In genomic region chr8:87984778-87985177, GRCm38 (mm10) we compare ENCODE assay signal across 23 mouse cellular contexts. TPM values are rescaled to one million over a fixed set of nuclear protein-coding genes. Genes with fewer than 3 reads are reported as not detected.
DNase-seq lines count a peak whose midpoint lies in the region; ATAC-seq and TF ChIP-seq lines count a peak whose summit lies in the region.
"Had no signal": no experiment of that assay in that cellular context is flagged by ENCODE, and none has a peak within 500 bp of the region (broad histone marks: within the 10 kb centered on the region; RNA-seq: fewer than 3 reads in every experiment).

No protein-coding gene starts in this region.

- no peak for DNase-seq in heart, adult 8-10 months (ENCODE audit: low spot score)
- DNase-seq in lung, adult 2 months = no peak
- DNase-seq in ES-E14 (ENCODE audit: low read depth, low spot score) = no peak
- no peak for DNase-seq in retina, embryonic 14.5 days (ENCODE audit: low spot score)
- DNase-seq: adrenal gland, adult 2 months; adrenal gland, postnatal 36 days; cerebellum, adult 2 months; cerebellum, postnatal 10 days; gastrocnemius, postnatal 14 days; heart, postnatal 14 days; kidney, adult 8-10 months had no signal

- H3K36me3 ChIP-seq in heart, embryonic 12.5 days = no peaks in the 10 kb centered on the region
- no peaks in the 10 kb centered on the region for H3K36me3 ChIP-seq in lung, embryonic 16.5 days (ENCODE audit: control insufficient read depth, insufficient read depth, low read length)
- no peaks in the 10 kb centered on the region for H3K36me3 ChIP-seq in ES-E14 (ENCODE audit: control insufficient read depth, insufficient read depth, low read length, poor library complexity, severe bottlenecking)
- no peaks in the 10 kb centered on the region for H3K36me3 ChIP-seq in stomach, embryonic 16.5 days (ENCODE audit: control insufficient read depth, insufficient read depth, low read length)
- H3K36me3 ChIP-seq: embryonic facial prominence, embryonic 13.5 days; forebrain, embryonic 12.5 days; hindbrain, embryonic 13.5 days had no signal

- peaks cover 12% of the 10 kb centered on the region for H3K4me1 ChIP-seq in heart, embryonic 12.5 days (replicated peaks)
- H3K4me1 ChIP-seq in lung, embryonic 16.5 days (replicated peaks; ENCODE audit: control insufficient read depth, insufficient read depth, low read length) = no peaks in the 10 kb centered on the region; the same call in 1 of the 2 replicates
- no peaks in the 10 kb centered on the region for H3K4me1 ChIP-seq in lung, adult 2 months (ENCODE audit: control insufficient read depth, insufficient read depth, low read length)
- peaks cover 10 to 20% of the 10 kb centered on the region in 2 experiments for H3K4me1 ChIP-seq in ES-E14 (ENCODE audit: control insufficient read depth in 2 of 2, insufficient read depth in 2 of 2, low read length in 2 of 2, poor library complexity in 1 of 2)
- H3K4me1 ChIP-seq in stomach, embryonic 16.5 days (ENCODE audit: control insufficient read depth, insufficient read depth, low read length) = 0 out of 2 replicates have a peak, but pooled peaks cover 3% of the 10 kb centered on the region

- peak overlapping the region; percentile 45; the same call in 1 of the 2 replicates for H3K4me2 ChIP-seq in heart, embryonic 12.5 days
- no peak overlapping the region for H3K4me2 ChIP-seq in lung, embryonic 16.5 days (ENCODE audit: low read depth, low read length)
- H3K4me2 ChIP-seq in stomach, embryonic 16.5 days (ENCODE audit: low read depth, low read length) = no peak overlapping the region
- H3K4me2 ChIP-seq: embryonic facial prominence, embryonic 13.5 days; forebrain, embryonic 12.5 days; hindbrain, embryonic 13.5 days had no signal

- 0 out of 2 replicates have a peak, but pooled peaks have one; percentile 18 for ATAC-seq in heart, embryonic 12.5 days (ENCODE audit: insufficient number of reproducible peaks, low FRiP score)
- peak; percentile 51; the same call in 1 of the 2 replicates for ATAC-seq in lung, embryonic 16.5 days (ENCODE audit: low read depth)
- peak; percentile 80 for ATAC-seq in stomach, embryonic 16.5 days (ENCODE audit: insufficient read depth, low FRiP score)
- ATAC-seq: forebrain, embryonic 16.5 days; hindbrain, postnatal 0 days; intestine, embryonic 16.5 days had no signal

- no peak overlapping the region for H3K4me3 ChIP-seq in heart, embryonic 12.5 days
- H3K4me3 ChIP-seq in lung, embryonic 16.5 days (ENCODE audit: low read length) = no peak overlapping the region
- H3K4me3 ChIP-seq in lung, adult 2 months (replicated peaks; ENCODE audit: extremely low read depth, low read depth, low read length) = no peak overlapping the region
- H3K4me3 ChIP-seq in ES-E14 (ENCODE audit: insufficient read depth in 1 of 2, low read depth in 1 of 2, low read length in 2 of 2, poor library complexity in 1 of 2, severe bottlenecking in 1 of 2) = peak overlapping the region in 1 of 2 experiments; percentile 19; a peak in 1 of 4 replicates
- H3K4me3 ChIP-seq in stomach, embryonic 16.5 days (replicated peaks; ENCODE audit: low read length) = no peak overlapping the region
- H3K4me3 ChIP-seq: embryonic facial prominence, embryonic 13.5 days; forebrain, embryonic 12.5 days; hindbrain, embryonic 13.5 days had no signal

- no peaks in the 10 kb centered on the region for H3K9me3 ChIP-seq in heart, embryonic 12.5 days (replicated peaks)
- H3K9me3 ChIP-seq in lung, embryonic 16.5 days (ENCODE audit: control insufficient read depth, low read length) = no peaks in the 10 kb centered on the region
- H3K9me3 ChIP-seq in ES-E14 (ENCODE audit: control insufficient read depth, insufficient read depth, low read depth, low read length) = no peaks in the 10 kb centered on the region
- no peaks in the 10 kb centered on the region for H3K9me3 ChIP-seq in stomach, embryonic 16.5 days (replicated peaks; ENCODE audit: control insufficient read depth, low read length)
- H3K9me3 ChIP-seq: embryonic facial prominence, embryonic 13.5 days; forebrain, embryonic 12.5 days; hindbrain, embryonic 13.5 days had no signal

- 0 out of 2 replicates have a peak, but pooled peaks cover 3% of the 10 kb centered on the region for H3K27me3 ChIP-seq in heart, embryonic 12.5 days (replicated peaks)
- no peaks in the 10 kb centered on the region for H3K27me3 ChIP-seq in lung, embryonic 16.5 days (ENCODE audit: control insufficient read depth, insufficient read depth, low read depth, low read length)
- H3K27me3 ChIP-seq in stomach, embryonic 16.5 days (ENCODE audit: control insufficient read depth, insufficient read depth, low read length) = no peaks in the 10 kb centered on the region
- H3K27me3 ChIP-seq: embryonic facial prominence, embryonic 13.5 days; forebrain, embryonic 12.5 days had no signal

- TF ChIP-seq POLR2A in lung, adult 2 months (IDR thresholded peaks at IDR 0.05; ENCODE audit: borderline replicate concordance, extremely low read depth, low read depth, low read length) = no peak

- TF ChIP-seq CTCF in lung, adult 2 months (IDR thresholded peaks at IDR 0.05; ENCODE audit: insufficient read depth, low read length) = no peak

- H3K27ac ChIP-seq in heart, embryonic 12.5 days (ENCODE audit: poor library complexity, severe bottlenecking) = no peak overlapping the region
- H3K27ac ChIP-seq in lung, embryonic 16.5 days (ENCODE audit: low read length) = no peak overlapping the region
- peak overlapping the region; percentile 14; the same call in 1 of the 2 replicates for H3K27ac ChIP-seq in ES-E14 (ENCODE audit: insufficient read depth, low read depth, low read length, poor library complexity, severe bottlenecking)
- H3K27ac ChIP-seq in stomach, embryonic 16.5 days (ENCODE audit: low read length) = no peak overlapping the region
- H3K27ac ChIP-seq: embryonic facial prominence, embryonic 13.5 days; forebrain, embryonic 12.5 days; hindbrain, embryonic 13.5 days; hindbrain, postnatal 0 days had no signal

- H3K9ac ChIP-seq in heart, embryonic 12.5 days = no peak overlapping the region
- no peak overlapping the region for H3K9ac ChIP-seq in lung, embryonic 16.5 days (ENCODE audit: low read length)
- H3K9ac ChIP-seq in ES-E14 (ENCODE audit: insufficient read depth, low read depth, low read length, poor library complexity, severe bottlenecking) = peak overlapping the region; percentile 13; the same call in 1 of the 2 replicates
- H3K9ac ChIP-seq in stomach, embryonic 16.5 days (ENCODE audit: low read length) = no peak overlapping the region
- H3K9ac ChIP-seq: embryonic facial prominence, embryonic 13.5 days; forebrain, embryonic 12.5 days; hindbrain, embryonic 13.5 days had no signal

- WGBS in heart, embryonic 12.5 days = 19% methylated on average over 5 of the region's 5 CpGs
- WGBS in lung, embryonic 16.5 days = 23% methylated on average over 5 of the region's 5 CpGs
- WGBS in lung, adult 2 months = 29% methylated on average over 5 of the region's 5 CpGs
- WGBS in stomach, embryonic 16.5 days = 18% methylated on average over 5 of the region's 5 CpGs

- in situ Hi-C loops in ES-E14 (cut with MboI; ENCODE audit: low sequenced_read_pairs in 2 of 2, unreplicated experiment in 2 of 2) = no loop called here

TF ChIP-seq in ES-E14, 5 proteins besides CTCF, POLR2A, EP300 and RAD21:
- TF ChIP-seq HCFC1 (IDR thresholded peaks at IDR 0.05; ENCODE audit: borderline replicate concordance, insufficient read depth, low read length) = no peak
- no peak for TF ChIP-seq CHD2 (IDR thresholded peaks at IDR 0.05; ENCODE audit: low read depth, low read length)
- no peak for TF ChIP-seq MAFK (IDR thresholded peaks at IDR 0.05; ENCODE audit: insufficient read depth, low read depth, low read length)
- TF ChIP-seq ZC3H11A (IDR thresholded peaks at IDR 0.05; ENCODE audit: borderline replicate concordance, low read depth, low read length) = no peak
- no peak for TF ChIP-seq ZNF384 (IDR thresholded peaks at IDR 0.05; ENCODE audit: low read depth, low read length)
TF ChIP-seq in ES-E14: peak in this region for 0.

RNA-seq across cellular contexts. Expression of gene Zfp423, which starts 25.4 kb away (rescaled TPM):
- polyA plus RNA-seq in heart, embryonic 12.5 days (2016; fragmentation: Nextera tagmentation; extraction: Ambion mirVana) = 6.3 and 7.6 TPM in 2 replicates
- total RNA-seq in heart, adult 8-10 months (2022) = 1 to 10 TPM; 3.2 to 5.2 (median 3.6) TPM
- 5.8 and 7.5 TPM in 2 replicates for polyA plus RNA-seq in lung, embryonic 16.5 days (2015; fragmentation: Nextera tagmentation; extraction: Ambion mirVana)
- polyA plus RNA-seq in lung, adult 2 months (2012; rRNA removed) = 6.4 and 7.5 TPM in 2 replicates
- total RNA-seq in ES-E14 (2012; rRNA removed) = 21.4 and 23.2 TPM in 2 replicates
- polyA plus RNA-seq in stomach, embryonic 16.5 days (2015; fragmentation: Nextera tagmentation; extraction: Ambion mirVana) = 4.9 and 7.0 TPM in 2 replicates
- total RNA-seq: common myeloid progenitor, adult 5-6 weeks; hematopoietic stem cell, adult 5-6 weeks; MEL had no signal

Comparison
In these comparisons a context has a peak if more than half of its experiments do, and no peak if none do; other contexts are left out.
1. ATAC-seq: peak in every context shown above with its lines; median percentile 80 in stomach, embryonic 16.5 days; 51 in lung, embryonic 16.5 days; 18 in heart, embryonic 12.5 days.